Mouse (Mus musculus): ENCODE data around the gene Spock2. TPM values are rescaled to one million over a fixed set of nuclear protein-coding genes. Genes with fewer than 3 reads are reported as not detected.

Gene Spock2
- total RNA-seq (2021), result 100 to 1,000 TPM; 541 to 578 TPM
- long read RNA-seq, experiment 1, partial matches to known transcripts, result 148 of 333 reads
- long read RNA-seq, experiment 1, other reads (novel, unspliced or antisense), result 185 of 333 reads
- long read RNA-seq, experiment 2, partial matches to known transcripts, result 14 of 291 reads
- long read RNA-seq, experiment 2, other reads (novel, unspliced or antisense), result 277 of 291 reads

DNA sequence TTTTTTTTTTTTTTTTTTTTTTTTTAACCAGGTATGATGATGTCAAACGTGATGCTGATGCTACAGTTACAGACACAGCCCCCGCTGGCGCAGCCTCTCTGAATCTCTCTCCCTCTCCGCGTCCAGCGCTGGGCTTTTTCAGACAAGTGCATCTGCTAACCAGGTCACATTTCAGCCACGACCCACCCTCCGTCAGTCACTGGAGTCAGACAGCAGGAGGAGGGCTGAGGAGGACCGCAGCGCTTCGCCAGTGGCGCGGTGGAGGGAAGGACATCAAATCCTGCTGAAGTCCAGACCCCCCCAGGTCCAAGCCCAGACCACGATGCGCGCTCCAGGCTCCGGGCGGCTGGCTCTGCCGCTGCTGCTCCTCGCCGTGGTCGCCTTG, at the start of gene Spock2:
TSS of gene Spock2 (plus strand) at position 74 of the 385 bp plus-strand sequence.
- no peak for TF ChIP-seq CTCF (IDR thresholded peaks at IDR 0.05)
- Histone ChIP-seq H3K4me3 (peak within 1 kb of the TSS; percentile 90), H3K27ac (peak within 1 kb of the TSS; percentile 99)
- DNase-seq (ENCODE audit: extremely low spot score in 1 of 2, low spot score in 2 of 2), result peak; percentile 77 to 79
- intact Hi-C loops (cut with DNase I), result loop anchor here (2.0 to 5.0 kb wide), 3 partner anchors 23 to 209 kb away; partner anchors contain the start of genes Anapc16 and Ascc1

DNA sequence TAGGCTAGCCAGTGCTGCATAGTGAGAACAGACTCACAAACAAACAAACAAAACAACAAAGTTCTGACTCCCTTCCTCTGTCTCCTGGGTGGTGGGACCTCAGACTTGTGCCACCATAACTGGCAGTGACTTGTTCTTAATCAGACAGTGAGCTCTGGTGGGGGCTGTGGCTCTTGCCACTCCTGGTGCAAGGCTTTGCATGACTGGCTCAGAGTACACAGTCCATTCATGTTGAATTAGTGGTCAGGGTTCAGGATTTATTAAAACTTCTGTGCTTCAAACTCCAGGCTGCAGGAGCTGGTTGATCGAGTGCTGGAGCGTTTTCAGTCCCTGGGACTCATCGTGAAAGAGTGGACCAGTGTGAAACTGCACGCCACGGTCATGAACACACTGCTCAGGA, 43.8 kb upstream of the Spock2 start:
- DNase-seq (ENCODE audit: extremely low spot score in 1 of 2, low spot score in 2 of 2), result no peak
- intact Hi-C loops (cut with DNase I), result no loop called here
- no peak for TF ChIP-seq CTCF (IDR thresholded peaks at IDR 0.05)
- Histone ChIP-seq H3K27ac (no peak overlapping the region), H3K4me3 (no peak overlapping the region)

DNA sequence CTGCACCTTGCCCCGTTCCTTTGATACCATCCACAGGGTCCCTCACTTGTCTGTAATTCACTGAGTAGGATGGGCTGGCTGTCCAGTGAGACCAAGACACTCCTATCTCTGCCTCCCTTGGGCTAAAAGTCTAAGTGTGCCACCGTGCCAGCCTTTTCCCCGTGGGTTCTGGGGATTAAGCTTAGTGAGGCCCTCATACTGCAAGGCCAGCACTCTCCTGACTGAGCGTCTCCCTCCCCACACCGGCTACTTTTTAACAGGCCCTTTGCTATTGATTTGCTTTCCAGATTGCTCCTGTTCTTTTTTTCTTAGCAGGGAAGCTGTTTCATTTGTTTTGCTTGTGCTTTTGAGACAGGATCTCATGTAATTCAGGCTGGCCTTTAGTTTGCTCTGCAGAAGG, 43.1 kb upstream of the Spock2 start:
- no peak for DNase-seq (ENCODE audit: extremely low spot score in 1 of 2, low spot score in 2 of 2)
- no peak overlapping the region for H3K4me3 ChIP-seq
- TF ChIP-seq CTCF (IDR thresholded peaks at IDR 0.05), result no peak
- H3K27ac ChIP-seq, result no peak overlapping the region
- intact Hi-C loops (cut with DNase I), result no loop called here

DNA sequence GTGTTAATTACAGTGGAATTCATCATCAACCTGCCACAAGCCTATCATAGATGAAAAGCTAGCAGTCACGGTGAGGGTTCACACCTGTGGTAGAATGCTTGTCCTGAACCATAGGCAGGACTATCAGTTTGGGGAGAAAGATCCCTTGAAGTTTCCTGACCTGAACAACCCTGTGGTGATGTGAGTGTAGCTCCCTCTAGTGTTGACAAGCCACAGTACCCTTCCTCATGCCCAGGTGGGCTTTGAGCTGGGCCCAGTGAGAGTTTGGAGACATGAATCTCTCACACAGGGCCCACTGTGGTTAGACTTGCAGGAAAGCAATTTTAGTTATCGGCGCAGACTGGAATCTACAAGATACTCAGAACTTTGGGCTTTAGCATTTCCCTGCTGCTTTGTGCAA, 39.5 kb upstream of the Spock2 start:
- Histone ChIP-seq H3K4me3 (no peak overlapping the region), H3K27ac (no peak overlapping the region)
- DNase-seq (ENCODE audit: extremely low spot score in 1 of 2, low spot score in 2 of 2), result peak; percentile 18 to 23
- TF ChIP-seq CTCF (IDR thresholded peaks at IDR 0.05), result peak; percentile 77
- intact Hi-C loops (cut with DNase I), result loop anchor here (1.0 to 2.0 kb wide), 2 partner anchors 70 to 172 kb away; no protein-coding TSS in a partner anchor

DNA sequence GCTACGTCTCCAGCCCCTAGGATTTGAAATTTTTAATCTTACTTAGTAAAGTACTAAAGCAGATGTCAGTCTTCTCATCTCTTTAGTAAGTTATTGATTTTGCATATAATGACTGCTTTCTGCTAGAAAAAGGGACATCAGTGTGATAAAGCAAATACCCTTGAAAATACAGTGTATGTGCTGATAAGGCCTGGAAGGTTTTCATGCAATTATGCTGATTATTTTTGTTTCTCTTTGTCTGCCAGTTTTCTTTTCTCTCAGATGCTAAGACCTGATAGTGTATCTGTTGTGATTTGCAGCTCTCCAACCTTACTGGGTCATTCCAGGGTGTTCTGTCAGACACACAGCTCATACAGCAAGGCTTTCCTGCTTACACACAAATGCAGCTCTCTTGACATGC, 30.9 kb upstream of the Spock2 start:
- no peak for TF ChIP-seq CTCF (IDR thresholded peaks at IDR 0.05)

DNA sequence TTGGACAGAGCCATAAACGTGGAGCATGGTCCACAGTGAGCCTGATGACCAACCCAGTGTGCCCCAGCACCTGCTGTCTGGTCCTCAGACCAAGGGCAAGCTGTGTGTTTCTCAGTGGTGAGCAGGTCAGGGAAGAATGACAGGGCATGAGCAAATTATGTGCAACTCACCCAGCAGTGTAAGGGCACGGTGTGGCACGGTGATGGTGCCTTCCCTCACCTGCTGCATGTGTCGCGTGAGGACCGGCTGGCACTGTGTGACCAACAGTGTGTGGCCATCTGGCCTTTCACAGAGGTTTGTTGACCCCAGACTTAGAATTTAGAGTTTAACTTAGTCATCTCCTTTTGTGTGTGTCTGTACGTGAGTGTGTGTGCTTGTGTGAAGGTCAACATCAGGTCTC, 28.8 kb upstream of the Spock2 start:
- DNase-seq (ENCODE audit: extremely low spot score in 1 of 2, low spot score in 2 of 2), result no peak
- Histone ChIP-seq H3K27ac (no peak overlapping the region), H3K4me3 (no peak overlapping the region)
- TF ChIP-seq CTCF (IDR thresholded peaks at IDR 0.05), result no peak
- intact Hi-C loops (cut with DNase I), result no loop called here

More for the DNA sequence above, 30.9 kb upstream of the Spock2 start:
- intact Hi-C loops (cut with DNase I), result no loop called here
- H3K4me3 ChIP-seq, result no peak overlapping the region
- no peak for DNase-seq (ENCODE audit: extremely low spot score in 1 of 2, low spot score in 2 of 2)
- no peak overlapping the region for H3K27ac ChIP-seq

DNA sequence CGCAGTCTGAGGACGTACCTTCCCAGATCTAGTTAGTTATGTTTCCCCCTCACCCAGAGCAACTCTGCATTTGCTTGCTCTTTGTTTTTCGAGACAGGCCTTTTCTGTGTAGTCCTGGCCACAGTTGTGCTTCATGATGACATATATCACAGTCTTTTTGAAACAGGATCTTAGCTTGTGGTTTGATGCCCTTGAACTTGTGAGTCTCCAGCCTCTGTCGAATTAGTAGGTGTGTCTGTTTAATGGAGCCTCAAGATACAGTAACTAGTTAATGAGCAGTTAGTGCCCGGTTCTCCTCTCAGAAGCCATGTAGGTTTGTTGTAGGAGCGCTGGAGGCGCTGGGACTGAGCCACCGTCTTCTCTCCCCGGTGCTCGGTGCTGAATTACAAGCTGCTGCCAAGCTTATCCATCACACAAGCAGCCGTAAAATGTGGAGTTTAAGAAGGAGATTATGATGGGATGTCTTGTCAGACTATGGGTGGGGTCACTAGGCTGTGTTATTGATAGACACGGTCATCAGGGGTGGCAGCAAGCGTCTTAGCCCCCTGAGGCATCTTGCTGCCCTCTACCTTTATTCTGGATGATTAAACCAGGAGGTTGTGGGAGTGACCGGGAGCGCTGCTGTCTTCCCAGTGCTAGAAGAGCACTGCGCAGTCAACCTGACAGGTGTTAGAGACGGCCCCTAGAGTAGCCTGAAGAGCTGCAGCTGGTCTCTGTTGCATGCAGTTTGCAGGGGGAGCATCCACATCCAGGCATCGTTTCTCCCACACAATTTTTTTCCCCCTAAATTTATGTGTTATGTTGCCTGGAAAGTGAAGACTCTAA, 28.1 kb upstream of the Spock2 start:
- TF ChIP-seq CTCF (IDR thresholded peaks at IDR 0.05), result no peak
- Histone ChIP-seq H3K27ac (no peak overlapping the region), H3K4me3 (no peak overlapping the region)
- no peak for DNase-seq (ENCODE audit: extremely low spot score in 1 of 2, low spot score in 2 of 2)
- intact Hi-C loops (cut with DNase I), result no loop called here

DNA sequence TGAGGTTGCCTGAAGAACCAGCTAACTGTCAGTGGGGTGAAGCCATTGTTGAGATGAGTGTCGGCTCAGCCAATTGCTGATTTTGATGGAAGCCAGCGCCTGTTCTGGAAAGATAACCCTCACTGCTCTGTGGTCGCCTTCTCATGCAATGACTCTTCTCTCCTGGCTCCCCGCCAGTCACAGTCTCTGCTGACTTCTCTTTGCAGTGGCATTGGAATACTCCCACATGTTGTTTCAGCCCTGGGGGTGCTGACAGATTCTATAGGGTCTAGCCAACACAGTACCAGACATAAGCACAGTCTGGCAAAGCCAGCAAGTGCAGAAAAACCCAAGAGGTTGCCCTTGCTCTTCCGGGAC, 27.5 kb upstream of the Spock2 start:
- DNase-seq (ENCODE audit: extremely low spot score in 1 of 2, low spot score in 2 of 2), result peak; percentile 23 to 47
- intact Hi-C loops (cut with DNase I), result no loop called here
- no peak for TF ChIP-seq CTCF (IDR thresholded peaks at IDR 0.05)
- Histone ChIP-seq H3K4me3 (no peak overlapping the region), H3K27ac (no peak overlapping the region)

DNA sequence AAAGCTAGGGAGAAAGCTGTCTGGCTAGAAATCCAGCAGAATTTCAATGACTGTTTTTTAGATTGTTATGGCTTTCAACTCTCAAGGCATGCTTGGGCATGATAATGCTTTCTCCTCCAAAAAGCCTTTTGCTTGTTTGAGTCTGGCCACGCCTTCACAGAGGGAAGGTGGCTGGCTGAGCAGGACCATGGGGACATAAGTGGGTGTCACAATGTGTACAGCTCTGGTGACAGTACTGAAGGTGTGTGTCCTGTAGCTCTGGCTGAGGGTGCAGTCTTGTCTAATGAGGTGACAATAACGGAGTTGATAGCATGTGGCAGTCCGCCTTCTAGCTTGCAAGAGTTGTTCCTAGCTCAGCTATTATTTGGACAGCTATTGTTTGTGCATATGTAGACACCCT, 25.8 kb upstream of the Spock2 start:
- DNase-seq (ENCODE audit: extremely low spot score in 1 of 2, low spot score in 2 of 2), result no peak
- Histone ChIP-seq H3K27ac (no peak overlapping the region), H3K4me3 (no peak overlapping the region)
- intact Hi-C loops (cut with DNase I), result no loop called here
- no peak for TF ChIP-seq CTCF (IDR thresholded peaks at IDR 0.05)

DNA sequence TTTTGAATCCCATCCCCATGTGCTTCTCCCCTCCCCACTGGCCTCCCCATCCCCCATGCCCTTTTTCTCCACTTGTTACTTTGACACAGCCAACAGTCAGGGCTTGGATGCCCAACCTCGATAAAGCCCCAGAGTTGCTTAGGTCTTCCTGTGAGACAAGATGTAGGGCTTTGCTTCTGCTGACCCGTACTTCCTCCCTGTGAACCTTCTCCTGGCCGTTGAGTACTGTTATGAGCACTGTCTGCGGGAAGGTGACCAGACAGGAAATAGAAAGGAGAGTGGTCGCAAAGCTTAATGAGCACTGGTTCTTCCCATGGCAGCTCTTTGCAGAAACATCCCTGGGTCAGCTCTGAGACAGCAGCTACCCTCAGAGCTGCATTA, 25.4 kb upstream of the Spock2 start:
- Histone ChIP-seq H3K4me3 (no peak overlapping the region), H3K27ac (peak overlapping the region; percentile 72; the same call in 1 of the 2 replicates)
- no peak for DNase-seq (ENCODE audit: extremely low spot score in 1 of 2, low spot score in 2 of 2)
- intact Hi-C loops (cut with DNase I), result no loop called here
- no peak for TF ChIP-seq CTCF (IDR thresholded peaks at IDR 0.05)

DNA sequence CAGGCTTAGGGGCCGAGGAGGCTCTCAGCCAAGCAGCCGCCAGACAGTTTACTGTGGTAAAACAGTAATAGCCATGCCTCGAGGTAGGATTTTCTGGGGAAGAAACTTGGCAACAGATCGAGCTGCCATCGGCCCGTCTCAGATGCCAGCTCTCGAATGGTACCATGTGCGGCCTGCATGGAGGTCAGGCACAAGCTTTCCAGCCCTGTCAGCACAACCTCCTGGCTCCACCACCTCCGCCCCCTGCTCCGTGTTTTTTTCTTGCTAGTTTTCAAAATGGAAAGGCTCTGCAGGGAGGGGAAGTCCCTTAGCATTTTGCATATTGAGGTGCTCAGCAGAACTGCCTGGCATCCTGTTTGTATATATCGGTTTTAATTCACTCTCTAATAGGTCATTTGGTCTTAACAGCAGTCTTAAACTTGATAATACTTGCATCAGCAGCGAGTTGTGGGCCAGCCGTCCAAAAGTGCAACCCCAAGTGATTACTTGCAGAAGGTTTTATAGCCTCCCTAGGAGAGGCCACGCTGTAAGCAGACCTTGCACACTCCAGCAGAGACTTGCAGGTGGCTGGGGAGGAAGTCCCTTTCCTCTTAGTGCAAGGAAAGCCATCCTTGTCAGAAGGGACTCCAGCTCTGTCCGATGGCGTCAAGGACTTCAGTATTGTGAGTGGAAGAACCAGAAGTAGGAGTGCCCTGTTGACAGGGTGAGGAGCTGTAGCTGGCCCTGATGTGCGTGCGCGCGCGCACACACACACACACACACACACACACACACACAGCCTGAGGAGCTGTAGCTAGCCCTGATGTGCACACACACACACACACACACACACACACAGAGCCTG, 24.8 kb upstream of the Spock2 start:
- no peak for DNase-seq (ENCODE audit: extremely low spot score in 1 of 2, low spot score in 2 of 2)
- intact Hi-C loops (cut with DNase I), result no loop called here
- no peak overlapping the region for H3K4me3 ChIP-seq
- H3K27ac ChIP-seq, result peak overlapping the region; percentile 72
- no peak for TF ChIP-seq CTCF (IDR thresholded peaks at IDR 0.05)

DNA sequence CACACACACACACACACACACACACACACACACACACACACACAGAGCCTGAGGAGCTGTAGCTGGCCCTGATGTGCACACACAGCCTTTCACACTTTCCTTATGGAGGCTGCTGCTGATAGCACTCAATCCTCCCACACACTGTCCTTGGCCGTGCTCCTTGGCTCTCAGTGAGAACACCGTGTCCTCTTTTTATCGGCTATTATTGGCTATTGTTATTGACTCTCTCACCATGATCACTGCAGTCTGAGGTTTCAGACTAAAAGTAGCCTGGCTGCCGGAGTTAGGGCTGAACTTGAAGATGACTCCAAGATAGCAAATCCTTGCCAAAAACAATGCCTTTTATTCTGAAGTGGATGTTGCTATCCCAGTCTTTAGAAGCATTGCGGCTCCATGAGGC, 24.1 kb upstream of the Spock2 start:
- intact Hi-C loops (cut with DNase I), result loop anchor here (2.0 kb wide), 1 partner anchor 25 kb away; the partner anchor contains the start of gene Spock2
- DNase-seq (ENCODE audit: extremely low spot score in 1 of 2, low spot score in 2 of 2), result no peak
- peak overlapping the region; percentile 34 for H3K27ac ChIP-seq

More for the DNA sequence above, 24.1 kb upstream of the Spock2 start:
- no peak for TF ChIP-seq CTCF (IDR thresholded peaks at IDR 0.05)
- H3K4me3 ChIP-seq, result no peak overlapping the region
